Mouse (Mus musculus) limb, embryonic 14.5 days (tissue): ENCODE results near the gene Clmp. TPM values are rescaled to one million over a fixed set of nuclear protein-coding genes. Genes with fewer than 3 reads are reported as not detected.

ENCODE experiments used
- ATAC-seq: fragments of 200-750 bp; cut with Nextera tagmentation; 2 replicates; pipeline ENCODE4 v1.8.0; 2017; ENCODE audit warnings: low read depth, moderate number of reproducible peaks, moderate TSS enrichment; ENCODE audit not compliant: low FRiP score
- DNase-seq: peaks from one replicate; pipeline ENCODE4 v3.0.0-alpha.2; 2015; ENCODE audit warnings: low spot score
- H3K27ac ChIP-seq: fragments of 300-500 bp; sonication (generic); replicated peaks from 2 replicates; pipeline ENCODE4 v1.5.1; 2014; ENCODE audit warnings: low read depth, mild to moderate bottlenecking, low read length, moderate library complexity, mixed read lengths
- H3K27me3 ChIP-seq: fragments of 300-500 bp; sonication (generic); 2 replicates; pipeline ENCODE4 v1.6.1; 2014; ENCODE audit warnings: low read length, mixed read lengths; ENCODE audit not compliant: control insufficient read depth, insufficient read depth
- H3K36me3 ChIP-seq: fragments of 300-500 bp; sonication (generic); 2 replicates; pipeline ENCODE4 v1.6.1; 2014; ENCODE audit warnings: mild to moderate bottlenecking, low read length, moderate library complexity, mixed read lengths; ENCODE audit not compliant: control insufficient read depth, insufficient read depth
- H3K4me1 ChIP-seq: fragments of 300-500 bp; sonication (generic); 2 replicates; pipeline ENCODE4 v1.6.1; 2014; ENCODE audit warnings: antibody characterized with exemption, low read length, mixed read lengths; ENCODE audit not compliant: control insufficient read depth, insufficient read depth
- H3K4me2 ChIP-seq: fragments of 300-500 bp; sonication (generic); replicated peaks from 2 replicates; pipeline ENCODE4 v1.6.1; 2014; ENCODE audit warnings: low read depth, mild to moderate bottlenecking, low read length, moderate library complexity; ENCODE audit not compliant: severe bottlenecking
- H3K4me3 ChIP-seq: fragments of 300-500 bp; sonication (generic); replicated peaks from 2 replicates; pipeline ENCODE4 v1.5.1; 2014; ENCODE audit warnings: low read length
- H3K9ac ChIP-seq: fragments of 300-500 bp; sonication (generic); 2 replicates; pipeline ENCODE4 v1.6.1; 2014; ENCODE audit warnings: mild to moderate bottlenecking, low read depth, low read length, moderate library complexity; ENCODE audit not compliant: severe bottlenecking
- H3K9me3 ChIP-seq: fragments of 300-500 bp; sonication (generic); 2 replicates; pipeline ENCODE4 v1.6.1; 2016; ENCODE audit warnings: low read length; ENCODE audit not compliant: control insufficient read depth
- POLR2A ChIP-seq: fragments of 200-500 bp; IDR thresholded peaks from 2 replicates; pipeline ENCODE4 v1.8.0; 2012; ENCODE audit warnings: inconsistent platforms, mild to moderate bottlenecking, moderate library complexity, borderline replicate concordance; ENCODE audit not compliant: insufficient read depth, insufficient read length; ENCODE audit errors: extremely low read depth
- WGBS: fragments of 180-500 bp; shearing (Covaris S2); extraction: QIAGEN DNeasy Blood & Tissue Kit; methylation state at CpG from one replicate; pipeline ENCODE4 v1.1.7; 2014; 5-methylcytosine and 5-hydroxymethylcytosine counted together
- polyA plus RNA-seq, 2 experiments: library from polyadenylated mRNA; depleted of rRNA in 1 of 2; stranded (reverse) in 1 of 2; unstranded in 1 of 2; fragments of >200 nt; fragmentation: Nextera tagmentation in 1 of 2; extraction: Ambion mirVana in 1 of 2; gene quantifications; 2 replicates each; pipeline versions ENCODE4 v1.2.1 to v1.2.3; 2012 to 2014

Gene Clmp
- polyA plus RNA-seq (2012; rRNA removed) (44.7 and 51.8 TPM in 2 replicates), polyA plus RNA-seq (2014; fragmentation: Nextera tagmentation; extraction: Ambion mirVana) (61.5 and 78.9 TPM in 2 replicates)

GRCm38 (mm10) chr9:40685801-40686420, at the start of gene Clmp:
Gene Clmp, plus strand, starts transcription at chr9:40685962.
- Histone ChIP-seq H3K9me3 (no peaks in the 10 kb centered on the region), H3K36me3 (no peaks in the 10 kb centered on the region; the same call in 1 of the 2 replicates), H3K4me1 (peaks cover 20% of the 10 kb centered on the region), H3K9ac (peak within 1 kb of the TSS; percentile 98), H3K4me2 (peak within 1 kb of the TSS; percentile 84), H3K27me3 (no peaks in the 10 kb centered on the region), H3K27ac (peak within 1 kb of the TSS; percentile 100), H3K4me3 (peak within 1 kb of the TSS; percentile 87)
- WGBS = 1% methylated on average over 31 of the region's 53 CpGs
- TF ChIP-seq POLR2A = peak; percentile 22; the same call in 1 of the 2 replicates
- peak; percentile 72 for DNase-seq
- ATAC-seq = peak; percentile 77

GRCm38 (mm10) chr9:40636054-40636453, 49.7 kb upstream of the Clmp start:
- H3K27me3 ChIP-seq = no peaks in the 10 kb centered on the region
- WGBS = 16% methylated on average over 2 of the region's 2 CpGs
- no peak; the same call in 1 of the 2 replicates for ATAC-seq

GRCm38 (mm10) chr9:40637705-40638393, 47.9 kb upstream of the Clmp start:
- peak overlapping the region; percentile 48 for H3K4me2 ChIP-seq
- H3K27me3 ChIP-seq = no peaks in the 10 kb centered on the region
- no peaks in the 10 kb centered on the region for H3K9me3 ChIP-seq
- 25% methylated on average over 8 of the region's 8 CpGs for WGBS
- no peak for DNase-seq
- TF ChIP-seq POLR2A = no peak
- peaks cover 6% of the 10 kb centered on the region for H3K4me1 ChIP-seq
- peak overlapping the region; percentile 44 for H3K9ac ChIP-seq
- ATAC-seq = no peak
- H3K27ac ChIP-seq = no peak overlapping the region
- no peaks in the 10 kb centered on the region for H3K36me3 ChIP-seq
- H3K4me3 ChIP-seq = peak overlapping the region; percentile 26

More at GRCm38 (mm10) chr9:40636054-40636453, 49.7 kb upstream of the Clmp start:
- peak; percentile 80 for DNase-seq
- no peaks in the 10 kb centered on the region for H3K9me3 ChIP-seq
- H3K36me3 ChIP-seq = no peaks in the 10 kb centered on the region
- no peak overlapping the region for H3K4me3 ChIP-seq
- H3K9ac ChIP-seq = no peak overlapping the region
- no peak for TF ChIP-seq POLR2A
- no peak overlapping the region for H3K27ac ChIP-seq
- H3K4me2 ChIP-seq = no peak overlapping the region
- H3K4me1 ChIP-seq = peaks cover 6% of the 10 kb centered on the region

GRCm38 (mm10) chr9:40638394-40639049, 47.2 kb upstream of the Clmp start:
- Histone ChIP-seq H3K9ac (peak overlapping the region; percentile 44), H3K4me2 (peak overlapping the region; percentile 48), H3K27me3 (no peaks in the 10 kb centered on the region), H3K36me3 (no peaks in the 10 kb centered on the region), H3K27ac (no peak overlapping the region), H3K4me3 (peak overlapping the region; percentile 26), H3K4me1 (peaks cover 6% of the 10 kb centered on the region), H3K9me3 (no peaks in the 10 kb centered on the region)
- no peak for DNase-seq
- TF ChIP-seq POLR2A = no peak
- 5% methylated on average over 14 of the region's 14 CpGs for WGBS
- ATAC-seq = peak; percentile 46; the same call in 1 of the 2 replicates

GRCm38 (mm10) chr9:40639536-40640187, 46.1 kb upstream of the Clmp start:
- H3K9me3 ChIP-seq = no peaks in the 10 kb centered on the region
- 80% methylated on average over 10 of the region's 10 CpGs for WGBS
- H3K9ac ChIP-seq = no peak overlapping the region
- H3K4me3 ChIP-seq = no peak overlapping the region
- no peak overlapping the region for H3K27ac ChIP-seq
- H3K4me2 ChIP-seq = no peak overlapping the region
- no peaks in the 10 kb centered on the region for H3K27me3 ChIP-seq
- ATAC-seq (no peak), DNase-seq (no peak)
- no peak for TF ChIP-seq POLR2A
- H3K36me3 ChIP-seq = no peaks in the 10 kb centered on the region
- H3K4me1 ChIP-seq = peaks cover 6% of the 10 kb centered on the region
